Mouse (Mus musculus) forelimb bud, embryonic 11.5 days (tissue): ENCODE results near the gene Immp2l.
A peak's percentile ranks its signal among the peaks of the same experiment; 100 is the strongest.

Experiments
- DNase-seq: peaks from one replicate; pipeline ENCODE4 v3.0.0-alpha.2; 2012; ENCODE audit warnings: low read depth, low spot score

Gene Immp2l

GRCm38 (mm10) chr12:41314811-41315461 lies 291.0 kb downstream of the Immp2l start:
- DNase-seq = peak; percentile 35

- DNase-seq = no peak
These were observed 292.0 kb downstream of the Immp2l start for GRCm38 (mm10) chr12:41315871-41316270.

DNA sequence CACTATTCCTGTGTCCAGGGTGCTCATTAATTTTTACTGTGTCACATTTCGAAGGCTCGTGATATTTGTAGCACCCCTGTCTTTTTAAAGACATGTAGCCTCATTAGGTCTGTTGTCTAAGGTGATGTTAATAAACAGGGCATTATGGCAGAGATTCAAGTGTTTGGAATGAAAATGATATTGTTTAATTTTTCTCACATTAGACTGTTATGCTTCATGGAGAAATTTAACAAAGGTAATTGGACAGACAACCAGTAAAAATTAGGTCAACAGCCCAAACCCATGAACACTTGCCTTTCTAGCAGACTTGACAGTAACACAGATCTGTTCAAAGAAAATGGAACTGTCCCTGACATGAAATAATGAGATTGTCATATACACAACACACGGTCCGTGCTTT lies 292.5 kb downstream of the Immp2l start:
- no peak for DNase-seq

DNA sequence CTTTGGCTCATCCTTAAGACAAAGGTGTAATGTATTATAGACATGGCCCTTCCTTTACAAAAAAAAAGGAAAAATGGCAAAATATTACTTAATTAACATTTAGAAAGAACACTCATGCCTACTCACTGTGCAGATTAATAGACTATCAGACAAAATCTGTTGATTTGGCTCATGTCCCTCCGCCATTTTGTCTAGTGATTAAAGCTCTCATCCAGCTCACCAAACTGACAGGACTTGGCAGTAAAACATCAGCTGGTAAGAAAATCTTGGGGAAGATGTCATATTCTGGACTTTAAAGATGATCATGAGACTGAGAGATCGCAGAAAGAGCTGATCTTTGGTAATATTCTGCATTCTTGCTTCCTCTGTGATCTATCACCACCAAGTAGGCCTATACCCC lies 293.5 kb downstream of the Immp2l start:
- no peak for DNase-seq

- DNase-seq = no peak
These were observed 298.1 kb downstream of the Immp2l start for GRCm38 (mm10) chr12:41322018-41322417.

- DNase-seq = no peak
These were observed 300.5 kb downstream of the Immp2l start for GRCm38 (mm10) chr12:41324418-41324817.

DNA sequence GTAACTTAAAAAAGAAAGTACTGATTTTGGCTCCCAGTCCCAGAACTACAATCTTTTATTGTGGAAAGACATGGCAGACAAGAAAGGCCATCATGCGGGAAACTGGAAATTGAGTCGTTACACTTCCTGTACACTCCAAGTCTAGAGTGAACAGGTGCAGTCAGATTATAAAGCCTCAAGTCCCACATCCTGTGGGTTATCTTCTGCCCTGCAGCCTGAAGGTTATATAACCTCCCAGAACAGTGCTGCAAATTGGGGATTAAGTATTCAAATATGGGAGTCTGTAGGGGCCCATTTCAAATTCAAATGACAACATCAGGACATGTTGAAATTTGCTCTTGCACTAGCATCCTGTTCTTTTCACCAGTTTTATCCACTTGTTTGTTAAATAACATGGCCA lies 301.9 kb downstream of the Immp2l start:
- no peak for DNase-seq

GRCm38 (mm10) chr12:41330988-41331671 lies 307.2 kb downstream of the Immp2l start:
- DNase-seq = no peak

DNA sequence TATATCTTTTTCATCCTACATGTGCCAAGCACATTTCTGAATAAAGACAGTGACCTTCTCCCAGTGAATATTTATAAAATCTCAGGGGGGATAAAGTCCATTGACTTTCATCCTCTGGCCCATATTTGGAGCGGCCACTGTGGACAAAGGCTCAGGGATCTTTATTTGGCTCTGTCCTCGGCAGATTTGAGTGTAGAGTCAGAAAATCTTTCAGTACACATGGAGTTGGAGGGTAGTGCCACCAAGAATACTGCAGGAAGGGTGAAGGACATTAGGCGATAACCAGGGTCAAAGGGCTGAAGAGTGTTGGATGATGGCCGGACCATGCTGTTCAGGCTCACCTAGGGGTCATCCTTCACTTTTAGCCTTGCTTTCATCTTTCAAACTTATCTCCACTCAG lies 321.7 kb downstream of the Immp2l start:
- DNase-seq = no peak

- DNase-seq = no peak
These were observed 323.6 kb downstream of the Immp2l start for GRCm38 (mm10) chr12:41347494-41347893.

- no peak for DNase-seq
These were observed 325.5 kb downstream of the Immp2l start for GRCm38 (mm10) chr12:41349386-41349785.

DNA sequence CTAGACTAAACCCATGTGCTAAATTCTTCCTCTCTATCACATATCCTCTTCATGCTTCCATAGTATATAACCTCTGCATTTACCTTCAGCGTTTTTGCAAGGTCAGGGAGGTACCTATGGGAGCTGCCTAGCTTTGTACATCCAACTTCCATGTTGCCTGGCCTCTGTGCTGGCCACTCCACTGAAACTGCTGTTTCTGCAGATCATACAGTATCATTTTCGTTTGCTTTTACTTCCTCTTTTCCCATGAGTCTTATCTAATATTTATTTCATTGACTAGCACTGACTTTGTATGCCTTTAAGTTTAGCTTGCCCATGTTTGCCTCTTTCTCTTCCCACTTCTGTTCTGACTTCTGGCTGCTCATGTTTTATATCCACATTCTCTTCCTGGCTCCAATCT lies 325.9 kb downstream of the Immp2l start:
- no peak for DNase-seq

DNA sequence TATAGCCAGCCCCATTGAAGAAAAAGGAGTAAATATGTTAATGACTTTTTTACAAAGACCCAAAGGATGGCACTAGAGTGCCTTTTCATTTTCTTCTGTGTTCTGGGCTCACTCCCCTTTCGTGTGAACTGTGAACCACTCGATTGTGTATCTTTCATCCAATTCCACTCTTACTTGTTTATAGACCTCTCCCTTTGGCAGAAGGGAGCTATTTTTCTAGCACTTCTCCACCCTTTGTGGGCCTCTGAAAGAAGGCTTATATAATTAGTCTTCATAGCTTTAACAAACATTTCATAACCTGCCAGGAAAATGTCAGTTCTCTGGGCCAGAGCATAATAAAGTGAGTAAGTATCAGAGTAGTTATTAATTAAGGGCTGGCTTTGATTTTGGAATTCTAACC lies 327.4 kb downstream of the Immp2l start:
- DNase-seq = no peak

- DNase-seq = peak; percentile 25
These were observed 331.0 kb downstream of the Immp2l start for GRCm38 (mm10) chr12:41354857-41355256.

- DNase-seq = peak; percentile 49
These were observed 332.1 kb downstream of the Immp2l start for GRCm38 (mm10) chr12:41356040-41356439.

DNA sequence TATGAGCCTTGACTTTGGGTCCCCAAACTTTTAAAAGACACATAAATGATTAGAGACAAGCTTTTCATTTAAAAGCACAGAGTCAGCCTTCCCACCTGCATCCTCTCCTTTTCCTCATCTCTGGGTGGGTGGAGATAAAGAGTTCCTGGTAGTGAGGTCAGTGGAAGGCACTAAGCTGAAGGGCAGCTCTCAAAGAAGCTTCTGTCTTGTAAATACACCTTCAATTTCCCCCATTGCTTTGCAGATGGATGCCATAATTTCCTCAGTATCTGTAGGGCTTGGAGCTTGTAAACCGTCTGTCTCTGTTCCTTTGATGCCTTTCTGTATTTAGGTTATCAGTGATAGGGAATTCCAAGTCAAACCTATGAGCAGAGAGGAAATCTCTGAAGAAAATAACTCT lies 362.8 kb downstream of the Immp2l start:
- no peak for DNase-seq

GRCm38 (mm10) chr12:41394231-41394630 lies 370.3 kb downstream of the Immp2l start:
- no peak for DNase-seq

- DNase-seq = no peak
These were observed 377.2 kb downstream of the Immp2l start for GRCm38 (mm10) chr12:41401136-41401535.

DNA sequence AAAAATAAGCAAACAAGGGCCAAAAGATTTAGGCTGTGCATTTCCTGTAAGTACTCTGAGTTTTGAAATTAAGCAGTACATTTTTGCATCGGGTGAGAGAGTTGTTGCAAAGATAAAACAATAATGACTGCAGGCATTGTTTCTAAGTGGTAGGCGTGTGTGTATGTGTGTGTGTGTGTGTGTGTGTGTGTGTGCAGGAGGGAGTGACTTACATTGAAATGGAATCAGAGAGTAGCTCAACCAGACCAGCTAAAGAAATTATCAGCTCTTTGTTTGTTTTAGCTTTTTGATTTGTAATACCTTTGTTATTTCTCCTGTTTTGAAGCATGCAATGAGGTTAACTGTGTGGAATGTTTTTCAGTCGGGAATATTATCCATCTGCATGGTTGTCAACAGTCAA lies 378.0 kb downstream of the Immp2l start:
- no peak for DNase-seq

GRCm38 (mm10) chr12:41409431-41409830 lies 385.5 kb downstream of the Immp2l start:
- peak; percentile 85 for DNase-seq

- DNase-seq = no peak
These were observed 392.7 kb downstream of the Immp2l start for GRCm38 (mm10) chr12:41416635-41417034.

- no peak for DNase-seq
These were observed 393.2 kb downstream of the Immp2l start for GRCm38 (mm10) chr12:41417099-41417498.

DNA sequence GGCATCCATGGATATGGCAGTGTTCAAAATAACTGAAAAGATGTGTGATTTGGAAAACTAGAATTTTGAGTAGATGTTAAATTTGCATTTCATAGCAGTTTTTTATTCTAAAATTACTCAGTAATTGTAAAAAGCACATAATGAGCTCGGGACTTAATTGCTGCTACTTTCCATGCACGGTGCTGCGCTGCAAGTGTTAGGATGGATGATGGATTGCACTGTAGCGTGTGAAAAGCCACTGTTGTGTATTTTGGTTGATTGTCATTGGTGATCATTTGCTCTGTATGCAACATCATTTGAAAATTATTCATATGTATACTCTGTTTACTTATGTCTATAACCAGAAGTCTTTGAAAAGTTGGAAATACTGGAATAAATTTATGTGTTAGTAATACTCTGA lies 394.1 kb downstream of the Immp2l start:
- no peak for DNase-seq
